Mouse (Mus musculus): ENCODE results near the gene Gm20388.

- TF ChIP-seq CTCF (IDR thresholded peaks at IDR 0.05; ENCODE audit: low read depth) (no peak), EP300 (IDR thresholded peaks at IDR 0.05; ENCODE audit: low read depth) (no peak)
Measured at GRCm38 (mm10) chr8:121919158-121919557, 2008.5 kb downstream of the Gm20388 start.
